Mouse (Mus musculus): ENCODE measurements around the gene Crtc1. TPM values are rescaled to one million over a fixed set of nuclear protein-coding genes. Genes with fewer than 3 reads are reported as not detected.

Crtc1 gene
- polyA plus RNA-seq, 1 experiment from 2014 or later, result 18.4 TPM

DNA sequence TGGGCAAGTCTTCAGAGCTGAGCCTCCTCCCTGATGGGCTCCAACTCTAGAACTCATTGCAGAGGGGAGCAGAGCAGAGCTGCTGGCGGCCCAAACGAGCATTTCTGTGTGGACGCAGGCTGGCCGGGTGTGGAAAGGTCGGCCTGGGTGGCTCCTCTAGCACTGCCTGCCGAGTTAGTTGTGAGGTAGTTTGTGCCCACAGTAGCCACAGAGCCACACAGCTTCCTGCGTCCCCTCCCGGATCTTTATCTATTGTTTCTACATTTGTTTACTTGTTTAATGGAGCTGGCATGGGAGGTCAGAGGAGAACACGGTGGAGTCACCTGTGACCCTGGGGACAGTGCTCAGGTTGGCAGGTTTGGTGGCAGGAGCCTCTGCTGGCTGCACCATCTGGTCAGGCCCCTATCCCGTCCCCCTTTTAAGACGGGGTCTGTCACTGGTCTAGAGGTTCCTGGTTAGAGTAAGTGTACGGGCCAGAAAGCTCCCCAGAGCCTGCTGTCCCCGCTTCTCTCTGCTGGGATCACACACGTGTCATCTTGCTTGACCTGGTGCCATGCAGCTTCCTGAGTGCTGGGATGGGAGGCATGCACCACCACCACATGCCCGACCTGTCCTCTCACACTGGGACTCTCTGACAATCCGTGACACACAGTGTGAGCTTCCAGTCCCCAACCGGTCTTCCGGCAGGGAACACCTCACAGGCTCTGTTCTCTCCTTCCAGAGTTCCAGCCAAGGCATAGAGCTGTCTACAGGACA lies 17.9 kb downstream of the Crtc1 start:
- Histone ChIP-seq H3K4me3 (replicated peaks) (no peak overlapping the region), H3K27ac (no peak overlapping the region), H3K9ac (replicated peaks) (no peak overlapping the region), H3K9me3 (no peaks in the 10 kb centered on the region), H3K4me2 (no peak overlapping the region), H3K4me1 (replicated peaks) (peaks cover 39% of the 10 kb centered on the region), H3K27me3 (0 out of 2 replicates have a peak, but pooled peaks cover 3% of the 10 kb centered on the region), H3K36me3 (no peaks in the 10 kb centered on the region)
- no peak for ATAC-seq (ENCODE audit: insufficient number of reproducible peaks, insufficient read depth, low FRiP score, low TSS enrichment, low read depth)
- WGBS, result 75% methylated on average over 18 of the region's 18 CpGs

DNA sequence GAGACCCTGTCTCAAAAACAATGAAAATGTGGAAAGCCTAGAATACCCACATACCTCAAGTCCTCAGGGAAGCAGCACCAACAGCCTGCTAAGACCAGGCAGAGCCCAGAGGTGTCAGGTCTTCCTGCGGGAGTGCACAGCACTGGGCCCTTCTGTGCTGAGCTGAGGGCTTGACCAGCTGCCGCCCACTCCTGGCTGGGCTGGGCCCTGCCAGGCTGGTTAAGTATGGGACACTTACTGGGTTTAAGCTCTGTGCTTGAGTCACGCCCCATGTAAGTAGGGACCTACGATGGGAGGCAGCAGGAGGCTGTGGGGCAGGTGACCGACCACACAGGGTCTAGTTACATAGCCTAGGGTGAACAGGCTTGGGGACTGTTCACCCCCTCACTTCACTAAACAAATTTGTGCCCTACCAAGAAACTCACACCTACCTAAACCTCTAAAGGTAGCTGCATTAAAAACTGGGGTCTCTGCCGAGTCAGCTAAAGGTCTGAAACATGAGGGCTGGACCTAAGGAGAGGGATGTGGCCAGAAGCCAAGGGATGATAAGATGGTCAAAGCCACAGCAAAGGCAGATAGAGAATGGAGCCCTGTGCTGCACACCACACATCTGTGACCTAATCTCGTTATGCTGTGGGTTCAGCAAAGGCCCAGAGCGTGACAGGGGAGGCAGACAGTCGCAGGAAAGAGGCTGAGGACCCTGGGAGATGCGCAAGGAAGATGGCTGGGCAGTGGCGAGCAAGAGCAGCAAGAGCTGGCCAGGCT lies 19.3 kb downstream of the Crtc1 start:
- Histone ChIP-seq H3K36me3 (no peaks in the 10 kb centered on the region), H3K4me3 (replicated peaks) (no peak overlapping the region), H3K4me1 (replicated peaks) (peaks cover 51% of the 10 kb centered on the region), H3K9ac (replicated peaks) (0 out of 2 replicates have a peak overlapping the region, but pooled peaks have one; percentile 23), H3K9me3 (no peaks in the 10 kb centered on the region), H3K27me3 (0 out of 2 replicates have a peak, but pooled peaks cover 3% of the 10 kb centered on the region), H3K4me2 (no peak overlapping the region), H3K27ac (peak overlapping the region; percentile 7; the same call in 1 of the 2 replicates)
- ATAC-seq (ENCODE audit: insufficient number of reproducible peaks, insufficient read depth, low FRiP score, low TSS enrichment, low read depth), result no peak
- 82% methylated on average over 11 of the region's 11 CpGs for WGBS

DNA sequence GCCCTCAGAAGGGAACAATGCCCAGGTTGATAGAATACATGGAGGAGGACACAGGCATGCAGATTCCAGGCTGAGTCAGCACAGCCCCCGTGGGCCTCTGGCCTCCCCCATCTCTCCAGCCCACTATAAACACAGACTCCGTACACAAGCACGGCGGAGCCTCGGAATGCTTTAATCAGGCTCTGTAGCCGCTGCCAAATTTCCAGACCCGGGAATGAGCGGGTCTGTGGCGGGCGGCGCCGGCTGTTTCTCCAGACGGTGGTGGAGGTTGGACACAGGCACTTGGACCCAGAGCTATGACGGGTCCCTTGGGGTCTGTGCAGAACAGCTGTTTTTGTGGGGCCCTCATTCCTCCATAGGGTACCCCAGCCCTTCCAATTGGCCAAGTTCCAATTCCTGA lies 20.4 kb downstream of the Crtc1 start:
- Histone ChIP-seq H3K4me3 (replicated peaks) (no peak overlapping the region), H3K36me3 (peaks cover 3% of the 10 kb centered on the region), H3K4me2 (peak overlapping the region; percentile 8; the same call in 1 of the 2 replicates), H3K27me3 (0 out of 2 replicates have a peak, but pooled peaks cover 3% of the 10 kb centered on the region), H3K4me1 (replicated peaks) (peaks cover 51% of the 10 kb centered on the region), H3K9me3 (no peaks in the 10 kb centered on the region), H3K9ac (replicated peaks) (no peak overlapping the region), H3K27ac (peak overlapping the region; percentile 14; the same call in 1 of the 2 replicates)
- 37% methylated on average over 14 of the region's 14 CpGs for WGBS
- ATAC-seq (ENCODE audit: insufficient number of reproducible peaks, insufficient read depth, low FRiP score, low TSS enrichment, low read depth), result 0 out of 2 replicates have a peak, but pooled peaks have one; percentile 12

GRCm38 (mm10) chr8:70417914-70418313 lies 21.5 kb downstream of the Crtc1 start:
- ATAC-seq (ENCODE audit: insufficient number of reproducible peaks, insufficient read depth, low FRiP score, low TSS enrichment, low read depth), result no peak
- Histone ChIP-seq H3K27ac (0 out of 2 replicates have a peak overlapping the region, but pooled peaks have one; percentile 17), H3K4me3 (replicated peaks) (no peak overlapping the region), H3K36me3 (peaks cover 9% of the 10 kb centered on the region), H3K27me3 (0 out of 2 replicates have a peak, but pooled peaks cover 3% of the 10 kb centered on the region), H3K4me1 (replicated peaks) (peaks cover 51% of the 10 kb centered on the region), H3K9ac (replicated peaks) (no peak overlapping the region; the same call in 1 of the 2 replicates), H3K4me2 (no peak overlapping the region), H3K9me3 (no peaks in the 10 kb centered on the region)
- WGBS, result 55% methylated on average over 10 of the region's 10 CpGs

DNA sequence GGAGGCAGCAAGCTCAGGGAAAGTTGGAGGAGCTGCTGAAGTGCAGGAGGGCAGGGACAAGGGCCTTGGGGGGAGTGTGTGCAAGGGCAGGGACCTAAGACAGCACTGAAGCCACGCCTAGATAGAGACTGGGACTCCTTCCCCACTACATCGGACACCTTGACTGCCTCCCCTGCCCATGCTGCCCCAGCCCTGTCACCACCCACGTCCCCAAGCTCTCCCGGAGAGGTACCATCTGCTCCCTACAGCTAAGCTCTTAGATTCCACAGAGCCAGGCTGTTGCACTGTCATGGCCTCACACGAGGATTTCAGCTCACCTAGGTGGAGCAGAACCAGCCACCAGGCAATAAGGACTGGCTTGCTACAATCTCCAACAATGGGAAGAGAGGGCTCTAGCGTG lies 22.4 kb downstream of the Crtc1 start:
- no peak overlapping the region for H3K4me2 ChIP-seq
- no peak overlapping the region; the same call in 1 of the 2 replicates for H3K9ac ChIP-seq (replicated peaks)
- no peak overlapping the region for H3K4me3 ChIP-seq (replicated peaks)
- peaks cover 12% of the 10 kb centered on the region for H3K36me3 ChIP-seq
- peaks cover 51% of the 10 kb centered on the region for H3K4me1 ChIP-seq (replicated peaks)
- peak overlapping the region; percentile 50; the same call in 1 of the 2 replicates for H3K27ac ChIP-seq
- 53% methylated on average over 6 of the region's 6 CpGs for WGBS
- ATAC-seq (ENCODE audit: insufficient number of reproducible peaks, insufficient read depth, low FRiP score, low TSS enrichment, low read depth), result no peak
- H3K9me3 ChIP-seq, result no peaks in the 10 kb centered on the region
- H3K27me3 ChIP-seq, result 0 out of 2 replicates have a peak, but pooled peaks cover 3% of the 10 kb centered on the region

DNA sequence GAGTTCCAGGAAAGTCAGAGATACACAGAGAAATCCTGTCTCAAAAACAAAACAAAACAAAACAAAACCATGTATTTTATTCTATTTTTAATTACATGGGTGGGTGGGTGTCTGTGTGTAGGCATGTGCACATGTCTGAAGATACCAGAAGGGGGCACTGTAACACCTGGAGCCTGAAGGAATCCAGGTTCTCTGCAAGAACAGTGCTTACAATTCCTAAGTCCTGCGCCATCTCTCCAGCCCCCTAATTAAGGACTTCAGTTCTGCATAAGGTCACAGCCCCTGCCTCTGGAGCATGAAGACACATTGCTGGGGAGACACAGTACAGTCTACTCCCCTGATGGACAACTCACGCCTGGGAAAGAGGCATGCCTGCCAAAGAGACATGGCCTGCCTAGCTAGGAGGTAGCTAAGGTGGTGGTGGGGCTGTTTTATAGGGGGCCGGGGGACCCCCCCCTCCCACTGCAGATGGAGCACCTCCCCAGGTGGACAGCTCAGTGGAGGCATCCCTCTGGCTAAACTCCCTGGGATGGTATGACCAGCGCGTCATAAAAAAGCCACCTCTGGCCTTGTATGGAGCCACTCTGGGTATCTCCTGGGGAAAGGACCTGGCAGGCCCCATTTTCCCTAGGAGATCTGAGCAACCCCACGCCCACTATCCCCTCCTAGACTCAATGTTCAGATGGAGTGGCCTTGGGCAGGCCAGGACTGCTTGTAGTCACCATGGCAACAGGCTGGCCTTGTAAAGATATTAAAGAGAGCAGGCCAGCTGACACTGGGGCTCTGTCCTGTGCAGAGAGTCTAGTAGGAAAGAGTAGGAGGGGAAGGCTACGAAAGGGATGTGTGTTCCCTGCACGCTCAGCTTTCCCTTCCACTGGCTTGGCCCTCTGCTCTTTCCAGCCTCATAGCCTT lies 23.6 kb downstream of the Crtc1 start:
- peak; percentile 40; the same call in 1 of the 2 replicates for ATAC-seq (ENCODE audit: insufficient number of reproducible peaks, insufficient read depth, low FRiP score, low TSS enrichment, low read depth)
- no peak overlapping the region for H3K9ac ChIP-seq (replicated peaks)
- H3K36me3 ChIP-seq, result peaks cover 12% of the 10 kb centered on the region
- no peaks in the 10 kb centered on the region for H3K9me3 ChIP-seq
- 0 out of 2 replicates have a peak overlapping the region, but pooled peaks have one; percentile 4 for H3K4me2 ChIP-seq
- peaks cover 46% of the 10 kb centered on the region for H3K4me1 ChIP-seq (replicated peaks)
- 0 out of 2 replicates have a peak, but pooled peaks cover 3% of the 10 kb centered on the region for H3K27me3 ChIP-seq
- H3K27ac ChIP-seq, result peak overlapping the region; percentile 50; the same call in 1 of the 2 replicates
- 53% methylated on average over 8 of the region's 8 CpGs for WGBS
- H3K4me3 ChIP-seq (replicated peaks), result no peak overlapping the region; the same call in 1 of the 2 replicates

- Histone ChIP-seq H3K4me1 (replicated peaks) (peaks cover 44% of the 10 kb centered on the region), H3K4me2 (no peak overlapping the region), H3K27me3 (0 out of 2 replicates have a peak, but pooled peaks cover 3% of the 10 kb centered on the region), H3K9ac (replicated peaks) (no peak overlapping the region), H3K4me3 (replicated peaks) (no peak overlapping the region), H3K36me3 (peaks cover 12% of the 10 kb centered on the region), H3K27ac (no peak overlapping the region), H3K9me3 (no peaks in the 10 kb centered on the region)
- no peak for ATAC-seq (ENCODE audit: insufficient number of reproducible peaks, insufficient read depth, low FRiP score, low TSS enrichment, low read depth)
- 87% methylated on average over 6 of the region's 6 CpGs for WGBS
Measured at GRCm38 (mm10) chr8:70414310-70414946, 25.0 kb downstream of the Crtc1 start.

DNA sequence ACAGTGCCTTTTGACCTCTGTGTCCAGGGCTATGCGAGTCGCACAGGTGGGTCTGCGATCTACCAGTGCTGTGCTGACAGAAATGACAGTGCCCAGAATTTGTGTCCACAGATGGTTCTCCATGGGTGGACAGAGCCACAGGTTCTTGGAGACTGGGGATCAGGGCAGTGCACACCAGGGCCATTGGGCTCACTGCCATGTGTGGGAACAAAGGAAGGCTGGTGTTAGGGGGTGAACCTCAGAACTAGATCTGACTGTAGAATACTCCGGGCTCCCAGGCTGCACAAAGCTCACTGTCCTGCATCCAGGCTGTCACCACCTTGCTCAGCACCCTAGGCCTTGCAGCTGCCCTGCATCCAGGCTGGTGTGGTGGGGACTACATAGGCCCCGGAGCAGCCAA lies 29.1 kb downstream of the Crtc1 start:
- 94% methylated on average over 5 of the region's 5 CpGs for WGBS
- Histone ChIP-seq H3K9ac (replicated peaks) (no peak overlapping the region), H3K4me1 (replicated peaks) (peaks cover 34% of the 10 kb centered on the region), H3K4me3 (replicated peaks) (no peak overlapping the region), H3K36me3 (peaks cover 12% of the 10 kb centered on the region), H3K9me3 (no peaks in the 10 kb centered on the region), H3K4me2 (no peak overlapping the region), H3K27me3 (no peaks in the 10 kb centered on the region), H3K27ac (no peak overlapping the region)
- no peak for ATAC-seq (ENCODE audit: insufficient number of reproducible peaks, insufficient read depth, low FRiP score, low TSS enrichment, low read depth)

DNA sequence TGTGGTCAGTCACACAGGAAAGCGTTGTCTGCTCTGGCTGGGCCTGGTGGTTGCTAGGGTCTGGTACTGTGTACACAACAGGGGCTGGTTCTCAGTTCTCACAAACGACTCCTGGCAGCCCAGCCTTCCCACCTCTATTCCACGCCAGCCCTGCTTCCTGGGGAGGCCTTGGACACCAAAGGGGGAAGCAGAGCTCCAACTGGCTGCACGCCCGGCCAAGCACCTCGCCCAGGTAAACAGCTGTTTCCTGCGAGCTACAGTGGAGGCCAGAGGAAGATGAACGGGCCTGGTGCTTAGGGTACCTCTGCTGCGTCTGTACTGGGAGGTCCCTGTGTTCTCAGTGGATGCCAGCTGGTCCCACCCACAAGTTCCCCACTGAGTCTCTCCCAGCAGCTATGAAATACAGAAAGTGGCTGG lies 29.9 kb downstream of the Crtc1 start:
- WGBS, result 50% methylated on average over 9 of the region's 9 CpGs
- Histone ChIP-seq H3K4me2 (no peak overlapping the region), H3K4me1 (replicated peaks) (peaks cover 38% of the 10 kb centered on the region), H3K27ac (peak overlapping the region; percentile 74), H3K9me3 (no peaks in the 10 kb centered on the region), H3K27me3 (no peaks in the 10 kb centered on the region), H3K36me3 (peaks cover 14% of the 10 kb centered on the region), H3K9ac (replicated peaks) (no peak overlapping the region), H3K4me3 (replicated peaks) (no peak overlapping the region)
- no peak for ATAC-seq (ENCODE audit: insufficient number of reproducible peaks, insufficient read depth, low FRiP score, low TSS enrichment, low read depth)

DNA sequence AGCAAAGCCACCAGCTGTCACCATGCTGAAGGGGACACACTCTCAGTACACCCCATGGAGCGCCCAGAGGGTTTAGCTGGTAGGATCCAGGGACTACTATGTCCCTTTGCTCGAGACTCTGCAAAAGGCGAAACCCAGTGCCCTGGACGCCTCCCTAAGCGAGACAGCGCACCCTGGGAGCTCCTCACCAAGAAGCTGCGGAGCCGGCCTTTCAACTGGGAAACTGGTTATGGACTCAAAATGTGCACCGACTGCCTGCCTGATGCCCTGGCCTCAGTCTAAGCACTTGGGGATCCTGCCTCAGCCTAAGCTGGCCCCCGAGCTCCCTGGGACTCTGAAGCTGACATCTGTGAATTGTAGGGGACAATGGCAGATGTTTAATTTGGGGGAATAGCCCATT lies 30.4 kb downstream of the Crtc1 start:
- Histone ChIP-seq H3K4me3 (replicated peaks) (no peak overlapping the region), H3K36me3 (peaks cover 15% of the 10 kb centered on the region), H3K4me2 (no peak overlapping the region), H3K9me3 (no peaks in the 10 kb centered on the region), H3K4me1 (replicated peaks) (peaks cover 38% of the 10 kb centered on the region), H3K9ac (replicated peaks) (no peak overlapping the region; the same call in 1 of the 2 replicates), H3K27me3 (no peaks in the 10 kb centered on the region), H3K27ac (peak overlapping the region; percentile 74)
- ATAC-seq (ENCODE audit: insufficient number of reproducible peaks, insufficient read depth, low FRiP score, low TSS enrichment, low read depth), result no peak
- 81% methylated on average over 10 of the region's 10 CpGs for WGBS

All from limb, embryonic 12.5 days (tissue).